Mouse (Mus musculus) neutrophil, adult 5-6 weeks (primary cell): ENCODE data around the gene Cphx3. TPM values are rescaled to one million over a fixed set of nuclear protein-coding genes. Genes with fewer than 3 reads are reported as not detected.
"Not testable (repeated sequence)": the region's sequence is repeated elsewhere in the genome, so short reads cannot be mapped to it uniquely, and the experiment has no call there.

Source experiments
- ATAC-seq: fragments of 151-379, 151-347 bp; 2 replicates; pipeline ENCODE4 v1.8.0; 2017; ENCODE audit warnings: mild to moderate bottlenecking, moderate TSS enrichment; ENCODE audit not compliant: insufficient number of reproducible peaks, poor library complexity, low FRiP score, severe bottlenecking; ENCODE audit errors: extremely low read depth
- total RNA-seq: library from RNA; stranded (forward); fragments of 200-1000 nt; gene quantifications from 2 replicates; pipeline ENCODE4 v1.2.3, GENCODE M21; 2017

Cphx3 gene
- total RNA-seq, 1 experiment from 2014 or later = not detected

GRCm38 (mm10) chr14:26162423-26162822 lies 80.3 kb downstream of the Cphx3 start:
- ATAC-seq = not testable (repeated sequence)

GRCm38 (mm10) chr14:26165266-26165665 lies 83.2 kb downstream of the Cphx3 start:
- ATAC-seq = not testable (repeated sequence)

GRCm38 (mm10) chr14:26173955-26174354 lies 91.9 kb downstream of the Cphx3 start:
- not testable (repeated sequence) for ATAC-seq

GRCm38 (mm10) chr14:26175028-26175427 lies 92.9 kb downstream of the Cphx3 start:
- ATAC-seq = not testable (repeated sequence)

- ATAC-seq = not testable (repeated sequence)
Measured at GRCm38 (mm10) chr14:26181660-26182059, 99.6 kb downstream of the Cphx3 start.

- ATAC-seq = not testable (repeated sequence)
Measured at GRCm38 (mm10) chr14:26182380-26182779, 100.3 kb downstream of the Cphx3 start, which contains the start of gene Plac9b. TSS of gene Plac9b (minus strand) at chr14:26182480.

- ATAC-seq = peak; percentile 48
Measured at GRCm38 (mm10) chr14:26186638-26187037, 104.5 kb downstream of the Cphx3 start.

- ATAC-seq = not testable (repeated sequence)
Measured at GRCm38 (mm10) chr14:26188361-26188760, 106.3 kb downstream of the Cphx3 start.

- ATAC-seq = not testable (repeated sequence)
Measured at GRCm38 (mm10) chr14:26197851-26198250, 115.8 kb downstream of the Cphx3 start.

- ATAC-seq = peak; percentile 45
Measured at GRCm38 (mm10) chr14:26206197-26206925, 124.3 kb downstream of the Cphx3 start.

GRCm38 (mm10) chr14:26206926-26207247 lies 124.8 kb downstream of the Cphx3 start, which contains the start of gene Tmem254b:
TSS of gene Tmem254b (minus strand) at chr14:26207041.
- peak; percentile 67 for ATAC-seq

GRCm38 (mm10) chr14:26216233-26217000 lies 134.3 kb downstream of the Cphx3 start:
- not testable (repeated sequence) for ATAC-seq

GRCm38 (mm10) chr14:26237183-26237582 lies 155.1 kb downstream of the Cphx3 start:
- not testable (repeated sequence) for ATAC-seq

GRCm38 (mm10) chr14:26257756-26258617 lies 175.9 kb downstream of the Cphx3 start, which contains the start of gene Duxbl3:
TSS of gene Duxbl3 (plus strand) at chr14:26257962.
- not testable (repeated sequence) for ATAC-seq

GRCm38 (mm10) chr14:26258729-26259128 lies 176.6 kb downstream of the Cphx3 start:
- ATAC-seq = not testable (repeated sequence)
